Mouse (Mus musculus) NIH3T3 (cell line): ENCODE measurements around the gene Sec1.

Experiments used
- DNase-seq: peaks from one replicate; pipeline ENCODE4 v3.0.0-alpha.2; 2012; ENCODE audit warnings: low read depth

Gene Sec1

GRCm38 (mm10) chr7:45693921-45694591 is at the start of gene Sec1:
Gene Sec1 (minus strand): TSS chr7:45694402.
- DNase-seq = no peak

GRCm38 (mm10) chr7:45742338-45742737 is 48.1 kb upstream of the Sec1 start:
- peak; percentile 74 for DNase-seq

- no peak for DNase-seq
Measured at GRCm38 (mm10) chr7:45741777-45742176, 47.6 kb upstream of the Sec1 start.

- DNase-seq = no peak
Measured at GRCm38 (mm10) chr7:45741308-45741707, 47.1 kb upstream of the Sec1 start.

- DNase-seq = peak; percentile 25
Measured at GRCm38 (mm10) chr7:45739820-45740219, 45.6 kb upstream of the Sec1 start.

GRCm38 (mm10) chr7:45739162-45739763 is 45.1 kb upstream of the Sec1 start:
- DNase-seq = peak; percentile 96

GRCm38 (mm10) chr7:45733477-45733876 is 39.3 kb upstream of the Sec1 start:
- no peak for DNase-seq

GRCm38 (mm10) chr7:45730727-45731431 is 36.7 kb upstream of the Sec1 start:
- DNase-seq = peak; percentile 69

- DNase-seq = no peak
Measured at GRCm38 (mm10) chr7:45727625-45728024, 33.4 kb upstream of the Sec1 start.

- no peak for DNase-seq
Measured at GRCm38 (mm10) chr7:45726419-45726818, 32.2 kb upstream of the Sec1 start.

- DNase-seq = no peak
Measured at GRCm38 (mm10) chr7:45725713-45726112, 31.5 kb upstream of the Sec1 start, which contains the start of gene Spaca4. Gene Spaca4 (minus strand): TSS chr7:45725813.

- DNase-seq = no peak
Measured at GRCm38 (mm10) chr7:45725151-45725550, 30.9 kb upstream of the Sec1 start.

- no peak for DNase-seq
Measured at GRCm38 (mm10) chr7:45723781-45724180, 29.6 kb upstream of the Sec1 start.

GRCm38 (mm10) chr7:45723301-45723700 is 29.1 kb upstream of the Sec1 start:
- DNase-seq = no peak

GRCm38 (mm10) chr7:45722348-45722713 is 28.1 kb upstream of the Sec1 start:
- DNase-seq = no peak

- no peak for DNase-seq
Measured at GRCm38 (mm10) chr7:45721642-45722347, 27.6 kb upstream of the Sec1 start.

- no peak for DNase-seq
Measured at GRCm38 (mm10) chr7:45721234-45721571, 27.0 kb upstream of the Sec1 start.

GRCm38 (mm10) chr7:45720413-45721233 is 26.4 kb upstream of the Sec1 start, which contains the start of gene Fam83e:
Gene Fam83e (plus strand): TSS chr7:45721212.
- no peak for DNase-seq

GRCm38 (mm10) chr7:45719738-45720412 is 25.7 kb upstream of the Sec1 start:
- no peak for DNase-seq

- no peak for DNase-seq
Measured at GRCm38 (mm10) chr7:45719180-45719579, 25.0 kb upstream of the Sec1 start.

- no peak for DNase-seq
Measured at GRCm38 (mm10) chr7:45718331-45718730, 24.1 kb upstream of the Sec1 start.
